ENCODE assay signal across 20 mouse cellular contexts in genomic region chr2:170860576-170860975, GRCm38 (mm10).
DNase-seq lines count a peak whose midpoint lies in the region; TF ChIP-seq lines count a peak whose summit lies in the region.
"Had no signal": no experiment of that assay in that cellular context is flagged by ENCODE, and none has a peak within 500 bp of the region (broad histone marks: within the 10 kb centered on the region; RNA-seq: fewer than 3 reads in every experiment).

No protein-coding gene starts in this region.

- H3K4me1 ChIP-seq in liver, adult 2 months (ENCODE audit: control insufficient read depth, insufficient read depth, low read length), result no peaks in the 10 kb centered on the region
- H3K4me1 ChIP-seq in ES-Bruce4 (ENCODE audit: control insufficient read depth, insufficient read depth, low read length), result no peaks in the 10 kb centered on the region
- H3K4me1 ChIP-seq: liver, embryonic 13.5 days had no signal

- no peak for TF ChIP-seq POLR2A in liver, adult 2 months (IDR thresholded peaks at IDR 0.05; ENCODE audit: extremely low read depth, insufficient read depth, low read length)
- no peak for TF ChIP-seq POLR2A in ES-Bruce4 (IDR thresholded peaks at IDR 0.05; ENCODE audit: insufficient read depth, low read length)

- intact Hi-C loops in gastrocnemius, adult 2 months (cut with DNase I), result no loop called here

- TF ChIP-seq CTCF in gastrocnemius, adult 2 months (IDR thresholded peaks at IDR 0.05), result peak; percentile 45
- TF ChIP-seq CTCF in liver, adult 2 months (IDR thresholded peaks at IDR 0.05; ENCODE audit: low read depth, low read length), result peak; percentile 20; the same call in 1 of the 2 replicates
- peak; percentile 74 for TF ChIP-seq CTCF in ES-Bruce4 (IDR thresholded peaks at IDR 0.05; ENCODE audit: low read depth, low read length)

- no peak overlapping the region for H3K4me3 ChIP-seq in gastrocnemius, adult 2 months
- H3K4me3 ChIP-seq in liver, adult 2 months (ENCODE audit: insufficient read depth, low read depth, low read length), result no peak overlapping the region
- no peak overlapping the region for H3K4me3 ChIP-seq in ES-Bruce4 (ENCODE audit: low read depth, low read length)
- H3K4me3 ChIP-seq: embryonic facial prominence, embryonic 13.5 days; heart, embryonic 10.5 days; hindbrain, embryonic 15.5 days; liver, embryonic 13.5 days had no signal

- 61% methylated on average over 4 of the region's 4 CpGs for WGBS in liver, adult 2 months

- no peak overlapping the region for H3K27ac ChIP-seq in gastrocnemius, adult 2 months
- no peak overlapping the region for H3K27ac ChIP-seq in liver, adult 2 months (replicated peaks; ENCODE audit: insufficient read depth, low read depth, low read length)
- no peak overlapping the region for H3K27ac ChIP-seq in ES-Bruce4 (ENCODE audit: insufficient read depth, low read length)
- H3K27ac ChIP-seq: embryonic facial prominence, embryonic 13.5 days; heart, embryonic 10.5 days; hindbrain, embryonic 15.5 days; liver, embryonic 13.5 days had no signal

- no peaks in the 10 kb centered on the region for H3K79me2 ChIP-seq in liver, adult 2 months (ENCODE audit: control insufficient read depth, insufficient read depth, low read length)

- H3K36me3 ChIP-seq in liver, adult 2 months (ENCODE audit: control insufficient read depth, insufficient read depth, low read length), result no peaks in the 10 kb centered on the region
- H3K36me3 ChIP-seq in ES-Bruce4 (ENCODE audit: control insufficient read depth, insufficient read depth, low read length, poor library complexity, severe bottlenecking), result no peaks in the 10 kb centered on the region
- H3K36me3 ChIP-seq: embryonic facial prominence, embryonic 13.5 days; heart, embryonic 10.5 days; hindbrain, embryonic 15.5 days; liver, embryonic 13.5 days had no signal

- H3K9me3 ChIP-seq in ES-Bruce4 (replicated peaks; ENCODE audit: control insufficient read depth, insufficient read depth, low read length, poor library complexity, severe bottlenecking), result no peaks in the 10 kb centered on the region
- H3K9me3 ChIP-seq: embryonic facial prominence, embryonic 13.5 days; heart, embryonic 10.5 days; hindbrain, embryonic 15.5 days had no signal

- TF ChIP-seq EP300 in ES-Bruce4 (IDR thresholded peaks at IDR 0.05; ENCODE audit: insufficient read depth, low read depth, low read length), result no peak

- H3K9ac ChIP-seq in liver, adult 2 months (ENCODE audit: low read depth, low read length), result no peak overlapping the region
- no peak overlapping the region for H3K9ac ChIP-seq in ES-Bruce4 (ENCODE audit: low read depth, poor library complexity, severe bottlenecking)
- H3K9ac ChIP-seq: embryonic facial prominence, embryonic 13.5 days; hindbrain, embryonic 15.5 days; liver, embryonic 13.5 days had no signal

- H3K27me3 ChIP-seq in liver, adult 2 months (ENCODE audit: control insufficient read depth, insufficient read depth, low read length), result no peaks in the 10 kb centered on the region; the same call in 1 of the 2 replicates
- no peaks in the 10 kb centered on the region for H3K27me3 ChIP-seq in ES-Bruce4 (ENCODE audit: control insufficient read depth, insufficient read depth, low read length, poor library complexity, severe bottlenecking)
- H3K27me3 ChIP-seq: embryonic facial prominence, embryonic 13.5 days; hindbrain, embryonic 15.5 days; liver, embryonic 13.5 days had no signal

- no peak for DNase-seq in gastrocnemius, adult 2 months
- no peak for DNase-seq in gastrocnemius, adult 18-20 months (ENCODE audit: low spot score)
- no peak for DNase-seq in liver, adult 2 months (ENCODE audit: extremely low read depth, low read depth, low spot score)
- DNase-seq in liver (no peak), ZHBTc4 (ENCODE audit: low read depth, low spot score) (peak; percentile 76)
- DNase-seq in gastrocnemius, postnatal 10 days, result no peak
- DNase-seq: adrenal gland, adult 2 months; cerebellum, adult 9-10 months; heart, postnatal 14 days; kidney, adult 18-20 months; kidney, postnatal 4 days; layer of hippocampus, postnatal 36 days; left cerebral cortex, postnatal 4 days; liver, embryonic 13.5 days; right cerebral cortex, postnatal 4 days; thymus, adult 2 months had no signal

Comparison
In these comparisons a context has a peak if more than half of its experiments do, and no peak if none do; other contexts are left out.
1. CTCF ChIP-seq: peak in every context shown above with its lines; median percentile 74 in ES-Bruce4; 45 in gastrocnemius, adult 2 months; 20 in liver, adult 2 months.